Mouse (Mus musculus) erythroblast, embryonic 14.5 days (primary cell): ENCODE data around the gene Mrpl35. TPM values are rescaled to one million over a fixed set of nuclear protein-coding genes. Genes with fewer than 3 reads are reported as not detected.

ENCODE experiments used
- H3K27me3 ChIP-seq: 2 replicates; pipeline ENCODE4 v1.6.1; 2012; ENCODE audit warnings: inconsistent platforms; ENCODE audit not compliant: control insufficient read depth
- H3K36me3 ChIP-seq: 2 replicates; pipeline ENCODE4 v1.6.1; 2012; ENCODE audit warnings: mild to moderate bottlenecking, inconsistent platforms; ENCODE audit not compliant: control insufficient read depth
- H3K4me1 ChIP-seq: 2 replicates; pipeline ENCODE4 v1.6.1; 2012; ENCODE audit warnings: inconsistent platforms; ENCODE audit not compliant: control insufficient read depth
- H3K4me3 ChIP-seq: replicated peaks from 2 replicates; pipeline ENCODE3; 2012; ENCODE audit warnings: moderate library complexity, mild to moderate bottlenecking, inconsistent platforms
- H3K9me3 ChIP-seq: 2 replicates; pipeline ENCODE4 v1.6.1; 2012; ENCODE audit warnings: low read length, inconsistent platforms, mixed read lengths; ENCODE audit not compliant: control insufficient read depth
- GATA1 ChIP-seq: IDR thresholded peaks from 2 replicates; pipeline ENCODE4 v1.6.1; 2012; ENCODE audit warnings: low read length, inconsistent platforms, mixed read lengths
- TAL1 ChIP-seq: IDR thresholded peaks from 3 replicates; pipeline ENCODE4 v1.6.1; 2012; ENCODE audit warnings: low read length, inconsistent platforms, mixed read lengths
- polyA plus RNA-seq: library from polyadenylated mRNA; stranded (reverse); fragments of >175 nt; gene quantifications from 2 replicates; pipeline ENCODE4 v1.2.3, GENCODE M21; 2012

Mrpl35 gene
- polyA plus RNA-seq, 1 experiment: 0.22 TPM

DNA sequence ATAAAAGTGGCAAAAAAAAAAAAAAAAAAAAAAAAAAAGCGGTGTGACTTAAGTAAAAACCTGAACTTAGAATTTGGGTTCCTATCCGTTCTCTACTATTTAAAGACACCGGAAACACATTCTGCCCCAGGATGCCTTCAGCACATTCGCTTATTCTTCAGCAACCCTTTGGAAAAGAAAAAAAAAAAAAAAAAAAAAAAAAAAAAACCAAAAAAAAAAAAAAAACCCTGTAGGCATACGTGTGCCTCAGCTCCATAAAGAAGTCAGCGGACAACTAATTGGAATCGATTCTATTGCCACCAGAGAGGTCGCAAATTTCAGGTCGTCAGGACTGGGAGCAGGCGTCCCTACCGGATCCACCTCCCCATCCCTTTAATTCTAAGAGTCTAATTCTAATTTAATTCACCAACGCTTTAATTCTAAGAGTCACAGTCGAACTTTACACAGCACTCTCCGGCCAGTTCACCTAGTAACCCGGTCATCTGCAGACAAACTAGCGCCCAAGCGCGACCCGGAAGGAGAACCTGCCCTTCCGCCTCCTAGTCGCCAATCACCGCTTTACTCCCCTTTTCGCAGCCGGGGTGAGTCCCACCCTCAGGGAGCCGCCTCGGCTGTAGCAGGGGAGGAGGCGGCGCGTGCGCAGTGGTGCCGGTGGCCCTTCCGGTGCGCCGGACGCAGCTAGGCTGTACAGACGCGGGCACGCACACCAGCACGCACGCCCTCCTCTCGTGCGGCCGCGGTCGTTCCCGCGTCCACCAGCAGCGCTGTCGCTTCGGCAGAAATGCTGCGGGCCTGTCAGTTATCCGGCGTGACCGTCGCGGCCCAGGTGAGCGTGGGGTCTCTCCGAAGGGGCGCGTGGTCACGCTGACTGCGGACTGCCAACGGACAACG, 4.2 kb upstream of the Mrpl35 start, which contains the start of gene Immt:
Immt (plus strand) TSS at position 642 of the 891 bp plus-strand sequence.
- TF ChIP-seq GATA1: no peak
- no peak for TF ChIP-seq TAL1
- H3K27me3 ChIP-seq: peaks cover 16% of the 10 kb centered on the region
- peak within 1 kb of the TSS; percentile 79 for H3K4me3 ChIP-seq
- H3K4me1 ChIP-seq: peaks cover 25% of the 10 kb centered on the region
- peaks cover 26% of the 10 kb centered on the region for H3K36me3 ChIP-seq
- no peaks in the 10 kb centered on the region for H3K9me3 ChIP-seq

DNA sequence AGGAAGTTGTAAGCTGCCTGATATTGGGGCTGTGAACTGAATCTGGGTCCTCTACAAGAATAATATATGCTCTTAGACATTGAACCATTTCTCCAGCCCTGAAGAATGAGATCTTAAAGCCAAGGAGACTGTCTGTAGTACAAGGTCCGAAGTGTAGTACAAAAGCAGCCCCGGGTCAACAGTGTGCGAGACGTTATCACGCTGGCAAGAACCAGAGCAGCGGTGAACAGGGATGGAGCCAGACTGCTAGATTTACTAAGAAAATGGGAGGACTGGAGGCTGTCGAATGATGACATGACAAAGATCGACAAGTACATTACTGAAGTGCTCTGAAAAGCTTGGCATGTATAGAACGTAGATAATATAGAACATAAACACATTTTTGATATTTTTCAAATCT, 3.0 kb upstream of the Mrpl35 start:
- TF ChIP-seq GATA1: no peak
- TF ChIP-seq TAL1: no peak
- Histone ChIP-seq H3K4me3 (peak overlapping the region; percentile 79), H3K27me3 (peaks cover 16% of the 10 kb centered on the region), H3K4me1 (peaks cover 25% of the 10 kb centered on the region), H3K9me3 (no peaks in the 10 kb centered on the region), H3K36me3 (peaks cover 17% of the 10 kb centered on the region)

DNA sequence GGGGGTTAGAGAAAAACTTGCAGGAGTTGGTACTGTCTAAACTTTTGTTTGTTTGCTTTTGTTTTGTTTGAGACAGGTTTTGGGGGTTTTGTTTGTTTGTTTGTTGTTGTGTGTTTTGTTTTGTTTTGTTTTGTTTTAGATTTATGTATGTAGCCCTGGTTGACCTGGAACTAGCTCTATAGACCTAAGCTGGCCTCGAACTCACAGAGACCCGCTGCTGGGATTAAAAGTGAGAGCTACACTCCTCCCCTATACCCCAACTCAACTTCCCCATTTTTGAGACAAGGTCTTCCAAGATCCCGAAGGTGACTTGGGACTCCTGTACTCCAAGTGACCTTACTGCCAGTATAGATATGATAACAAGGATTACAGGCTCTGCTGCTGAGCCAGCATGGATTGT, 2.8 kb downstream of the Mrpl35 start:
- Histone ChIP-seq H3K36me3 (peaks cover 12% of the 10 kb centered on the region), H3K9me3 (no peaks in the 10 kb centered on the region), H3K4me1 (peaks cover 41% of the 10 kb centered on the region), H3K4me3 (peak overlapping the region; percentile 70), H3K27me3 (peaks cover 16% of the 10 kb centered on the region)
- no peak for TF ChIP-seq TAL1
- TF ChIP-seq GATA1: no peak

DNA sequence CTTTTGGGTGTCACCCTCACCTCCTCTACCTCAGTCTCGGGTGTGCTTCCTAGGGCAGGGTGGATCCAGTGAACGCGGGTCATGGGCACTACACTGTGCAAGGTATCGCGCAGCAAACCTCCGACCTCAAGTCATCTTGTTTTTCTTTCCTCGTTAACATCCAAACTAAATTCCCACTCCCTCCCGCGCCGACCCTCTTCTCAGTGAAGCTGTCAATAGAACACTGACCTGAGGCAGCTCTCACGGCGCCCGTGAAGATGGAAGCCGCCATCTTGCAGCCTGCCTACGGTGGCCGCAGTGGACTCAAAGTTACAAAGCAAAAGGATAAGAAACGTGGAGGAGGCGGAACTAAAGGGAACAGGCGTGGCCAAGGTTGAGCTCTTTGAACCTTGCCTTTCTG, 3.3 kb downstream of the Mrpl35 start:
- Histone ChIP-seq H3K4me3 (peak overlapping the region; percentile 70), H3K36me3 (peaks cover 16% of the 10 kb centered on the region), H3K27me3 (peaks cover 16% of the 10 kb centered on the region), H3K4me1 (peaks cover 41% of the 10 kb centered on the region), H3K9me3 (no peaks in the 10 kb centered on the region)
- TF ChIP-seq GATA1 (no peak), TAL1 (no peak)

DNA sequence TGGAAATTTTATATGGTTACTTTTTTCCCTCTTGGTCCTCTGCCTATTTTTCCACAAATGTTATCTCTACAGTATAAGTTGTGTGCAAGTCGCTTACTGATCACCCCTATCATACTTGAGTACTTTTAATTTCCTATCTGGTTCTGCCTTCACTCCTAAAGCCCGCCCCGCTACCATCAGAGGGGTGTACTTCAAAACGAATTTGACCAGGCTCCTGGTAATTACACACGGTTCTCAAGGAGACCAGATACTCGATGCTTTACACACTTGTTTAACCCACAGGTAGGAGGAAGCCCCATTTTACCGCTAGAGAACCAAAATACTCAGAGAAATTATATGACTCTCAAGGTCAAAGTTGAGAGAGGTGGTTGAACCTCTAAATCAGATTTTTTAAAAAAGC, 3.7 kb downstream of the Mrpl35 start:
- peaks cover 16% of the 10 kb centered on the region for H3K27me3 ChIP-seq
- H3K9me3 ChIP-seq: no peaks in the 10 kb centered on the region
- peaks cover 20% of the 10 kb centered on the region for H3K36me3 ChIP-seq
- TF ChIP-seq TAL1 (no peak), GATA1 (no peak)
- H3K4me1 ChIP-seq: peaks cover 43% of the 10 kb centered on the region
- peak overlapping the region; percentile 70 for H3K4me3 ChIP-seq

DNA sequence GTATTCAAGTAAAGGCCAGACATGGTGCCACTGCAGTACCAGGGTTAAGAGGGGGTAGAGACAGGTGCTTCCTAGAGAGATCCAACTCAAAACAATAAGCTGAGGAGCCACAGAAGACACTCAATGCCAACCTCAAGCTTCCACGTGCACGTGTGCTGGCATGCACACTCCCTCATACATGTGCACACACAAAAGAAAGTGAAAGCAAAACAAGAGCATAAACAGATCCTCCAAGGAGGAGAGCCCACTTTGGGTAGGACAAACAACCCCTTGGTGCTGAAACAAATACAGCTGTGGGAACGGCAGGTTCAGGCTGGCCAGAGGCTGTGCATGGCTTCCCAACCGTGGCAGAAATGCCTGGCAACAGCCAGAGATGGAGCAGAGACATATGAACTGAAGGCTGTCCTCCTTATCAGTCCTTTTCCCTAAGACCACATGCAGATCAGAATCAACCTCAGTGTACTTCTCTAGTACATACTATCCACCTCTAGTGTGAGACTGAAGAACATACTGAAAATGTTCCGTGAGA, 6.9 kb downstream of the Mrpl35 start:
- Histone ChIP-seq H3K36me3 (peaks cover 52% of the 10 kb centered on the region), H3K4me3 (no peak overlapping the region), H3K4me1 (peaks cover 54% of the 10 kb centered on the region), H3K27me3 (no peaks in the 10 kb centered on the region), H3K9me3 (no peaks in the 10 kb centered on the region)
- TF ChIP-seq GATA1 (no peak), TAL1 (no peak)

DNA sequence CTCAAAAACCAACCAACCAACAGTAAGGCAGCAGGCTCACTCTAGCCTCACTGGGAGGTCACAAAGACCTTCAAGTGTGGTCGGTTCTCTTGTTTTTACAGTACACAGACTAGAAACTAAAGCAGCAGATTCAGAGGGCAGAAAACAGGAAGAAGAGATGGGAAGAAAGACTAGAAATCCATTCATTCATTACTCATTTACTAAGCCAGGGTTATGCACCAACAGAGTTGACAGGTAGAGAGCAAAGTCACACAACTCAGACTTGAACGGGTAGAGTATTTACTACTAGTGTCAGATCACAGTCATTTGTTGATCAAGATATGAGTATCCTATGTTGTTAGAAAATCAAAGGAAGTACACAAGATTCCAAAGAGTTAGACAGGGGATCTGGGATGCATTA, 13.9 kb downstream of the Mrpl35 start:
- TF ChIP-seq GATA1 (no peak), TAL1 (no peak)
- Histone ChIP-seq H3K4me3 (no peak overlapping the region), H3K36me3 (peaks cover 73% of the 10 kb centered on the region), H3K9me3 (no peaks in the 10 kb centered on the region), H3K27me3 (no peaks in the 10 kb centered on the region), H3K4me1 (peaks cover 12% of the 10 kb centered on the region)

DNA sequence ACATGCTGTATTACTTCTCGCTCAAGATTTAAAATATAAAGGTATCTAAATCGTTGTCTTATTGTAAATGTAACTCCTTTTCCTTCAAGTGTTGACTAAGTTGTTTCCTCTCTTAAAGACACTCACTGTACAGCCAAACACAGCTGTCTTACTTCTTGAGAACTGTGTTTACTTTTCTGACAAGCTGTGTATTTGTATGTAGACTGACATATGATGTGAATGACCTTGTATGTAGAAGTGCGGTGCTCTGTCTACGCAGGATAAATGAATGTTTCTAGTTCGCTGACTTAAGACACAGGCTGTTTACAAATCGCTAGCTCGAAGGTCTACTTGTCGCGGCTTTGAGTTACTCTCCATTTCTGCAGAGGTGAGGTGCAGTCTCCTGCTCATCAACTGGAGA, 16.9 kb downstream of the Mrpl35 start:
- no peaks in the 10 kb centered on the region for H3K9me3 ChIP-seq
- peaks cover 2% of the 10 kb centered on the region; the same call in 1 of the 2 replicates for H3K4me1 ChIP-seq
- H3K27me3 ChIP-seq: no peaks in the 10 kb centered on the region
- H3K36me3 ChIP-seq: peaks cover 44% of the 10 kb centered on the region
- TF ChIP-seq TAL1 (no peak), GATA1 (no peak)
- H3K4me3 ChIP-seq: no peak overlapping the region

DNA sequence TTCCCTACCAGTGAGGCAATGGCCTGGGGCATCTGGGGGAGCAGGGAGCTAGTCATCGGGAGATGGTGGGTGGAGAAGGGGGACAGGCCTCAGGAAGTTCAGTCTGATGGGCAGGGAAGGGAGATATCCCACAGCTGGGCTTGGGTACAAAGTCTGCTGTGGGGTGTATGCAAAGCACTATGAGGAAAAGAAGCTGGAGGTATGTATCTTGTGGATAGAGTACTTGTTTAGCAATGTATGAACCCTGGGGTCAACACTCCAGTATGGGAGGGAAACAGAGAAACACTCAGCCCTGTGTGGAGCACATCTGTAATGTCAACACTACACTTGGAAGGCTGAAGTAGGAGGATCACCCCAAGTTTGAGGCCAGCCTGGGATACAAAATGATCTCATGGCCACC, 20.1 kb downstream of the Mrpl35 start:
- no peaks in the 10 kb centered on the region for H3K27me3 ChIP-seq
- no peak for TF ChIP-seq GATA1
- no peak for TF ChIP-seq TAL1
- H3K9me3 ChIP-seq: no peaks in the 10 kb centered on the region
- H3K4me1 ChIP-seq: peaks cover 32% of the 10 kb centered on the region
- peaks cover 17% of the 10 kb centered on the region for H3K36me3 ChIP-seq
- H3K4me3 ChIP-seq: no peak overlapping the region
